Mouse (Mus musculus): ENCODE results near the gene Golgb1. TPM values are rescaled to one million over a fixed set of nuclear protein-coding genes. Genes with fewer than 3 reads are reported as not detected.

The Golgb1 gene
- polyA plus RNA-seq, 1 experiment from 2014 or later = 100 TPM

DNA sequence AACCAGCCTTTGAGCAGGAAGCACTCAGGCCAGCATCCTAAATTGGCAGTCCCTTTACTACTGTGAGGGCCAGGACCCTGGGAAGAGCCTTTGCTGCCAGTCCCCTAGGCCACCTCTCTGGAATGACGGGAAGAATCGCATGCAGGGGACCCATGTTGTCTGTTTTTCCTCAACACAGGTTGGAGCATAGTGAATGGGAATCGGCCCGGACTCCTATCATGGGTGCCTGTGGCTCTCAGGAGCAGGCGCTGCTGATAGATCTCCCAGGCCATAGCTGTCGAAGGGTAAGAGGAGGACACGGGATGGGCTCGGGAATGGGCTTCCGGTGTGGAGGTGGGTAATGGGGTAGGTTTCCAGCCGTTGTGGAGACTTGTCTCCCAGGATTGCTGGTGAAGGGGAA, 56.4 kb downstream of the Golgb1 start:
- no peak overlapping the region for H3K9ac ChIP-seq (ENCODE audit: low read length)
- H3K4me2 ChIP-seq (replicated peaks; ENCODE audit: low read depth) = no peak overlapping the region
- no peak for DNase-seq (ENCODE audit: low spot score)
- peaks cover 46% of the 10 kb centered on the region for H3K36me3 ChIP-seq (ENCODE audit: control insufficient read depth, insufficient read depth, low read length)
- H3K4me3 ChIP-seq (ENCODE audit: low read depth, low read length) = no peak overlapping the region
- H3K4me1 ChIP-seq (replicated peaks; ENCODE audit: control insufficient read depth, insufficient read depth) = no peaks in the 10 kb centered on the region
- no peaks in the 10 kb centered on the region for H3K9me3 ChIP-seq (ENCODE audit: control insufficient read depth, low read length)
- no peaks in the 10 kb centered on the region for H3K27me3 ChIP-seq (ENCODE audit: control insufficient read depth, insufficient read depth, low read length)
- no peak overlapping the region for H3K27ac ChIP-seq (replicated peaks)
- 89% methylated on average over 10 of the region's 10 CpGs for WGBS
- TF ChIP-seq EP300 (optimal IDR thresholded peaks at IDR 0.05) = no peak
- no peak for TF ChIP-seq CTCF (IDR thresholded peaks at IDR 0.05; ENCODE audit: low read depth)
- no peak for ATAC-seq (ENCODE audit: low FRiP score, low TSS enrichment)

DNA sequence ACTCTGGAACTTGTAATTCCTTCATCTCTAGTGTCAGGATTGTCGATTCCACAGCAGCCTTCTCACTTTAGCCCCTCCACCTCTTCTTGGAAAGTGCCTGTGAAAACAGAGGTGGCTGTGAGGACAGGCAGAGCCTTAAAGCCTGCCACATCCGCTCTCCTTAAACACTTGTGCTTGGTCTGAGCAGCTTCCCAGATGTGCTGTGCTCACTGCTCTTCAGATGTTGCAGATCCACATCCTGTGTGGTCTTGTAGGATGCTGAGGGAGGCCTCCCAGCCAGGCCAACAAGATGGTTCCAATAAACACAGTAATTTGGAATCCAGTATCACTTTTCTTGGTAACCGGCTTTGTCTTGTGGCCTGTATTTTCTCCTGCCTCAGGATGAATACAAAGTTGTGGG, 57.0 kb downstream of the Golgb1 start:
- H3K36me3 ChIP-seq (ENCODE audit: control insufficient read depth, insufficient read depth, low read length) = peaks cover 41% of the 10 kb centered on the region
- ATAC-seq (ENCODE audit: low FRiP score, low TSS enrichment) (no peak), DNase-seq (ENCODE audit: low spot score) (no peak)

DNA sequence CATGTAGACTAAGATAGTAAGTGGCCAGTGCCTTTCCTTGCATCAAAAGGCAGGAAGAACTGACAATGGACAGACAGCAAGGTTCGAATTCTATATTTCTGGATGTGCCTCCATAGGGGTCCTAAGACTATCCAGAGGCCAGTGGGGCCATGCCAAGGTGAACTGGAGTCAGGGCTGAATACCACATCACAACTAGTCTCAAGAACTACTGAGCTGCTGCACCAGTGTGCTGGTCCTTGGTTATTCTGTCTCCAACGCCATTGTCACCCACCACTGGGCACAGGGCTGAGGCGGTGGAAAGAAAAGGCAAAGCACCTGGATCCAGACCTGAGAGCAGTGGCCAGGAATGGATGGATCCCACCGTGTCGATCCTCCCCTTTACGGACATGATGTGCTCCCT, 57.6 kb downstream of the Golgb1 start:
- Histone ChIP-seq H3K4me3 (ENCODE audit: low read depth, low read length) (no peak overlapping the region), H3K4me1 (replicated peaks; ENCODE audit: control insufficient read depth, insufficient read depth) (no peaks in the 10 kb centered on the region), H3K27me3 (ENCODE audit: control insufficient read depth, insufficient read depth, low read length) (no peaks in the 10 kb centered on the region), H3K9me3 (ENCODE audit: control insufficient read depth, low read length) (no peaks in the 10 kb centered on the region), H3K27ac (replicated peaks) (no peak overlapping the region), H3K4me2 (replicated peaks; ENCODE audit: low read depth) (no peak overlapping the region), H3K36me3 (ENCODE audit: control insufficient read depth, insufficient read depth, low read length) (peaks cover 36% of the 10 kb centered on the region), H3K9ac (ENCODE audit: low read length) (no peak overlapping the region)
- TF ChIP-seq CTCF (IDR thresholded peaks at IDR 0.05; ENCODE audit: low read depth) = no peak
- no peak for TF ChIP-seq EP300 (optimal IDR thresholded peaks at IDR 0.05)
- DNase-seq (ENCODE audit: low spot score) (no peak), ATAC-seq (ENCODE audit: low FRiP score, low TSS enrichment) (no peak)
- 97% methylated on average over 6 of the region's 6 CpGs for WGBS

More for the DNA sequence above, 57.0 kb downstream of the Golgb1 start:
- 84% methylated on average over 3 of the region's 3 CpGs for WGBS
- Histone ChIP-seq H3K4me2 (replicated peaks; ENCODE audit: low read depth) (no peak overlapping the region), H3K4me1 (replicated peaks; ENCODE audit: control insufficient read depth, insufficient read depth) (no peaks in the 10 kb centered on the region), H3K27me3 (ENCODE audit: control insufficient read depth, insufficient read depth, low read length) (no peaks in the 10 kb centered on the region), H3K9me3 (ENCODE audit: control insufficient read depth, low read length) (no peaks in the 10 kb centered on the region), H3K27ac (replicated peaks) (no peak overlapping the region), H3K9ac (ENCODE audit: low read length) (no peak overlapping the region), H3K4me3 (ENCODE audit: low read depth, low read length) (no peak overlapping the region)
- TF ChIP-seq CTCF (IDR thresholded peaks at IDR 0.05; ENCODE audit: low read depth) (no peak), EP300 (optimal IDR thresholded peaks at IDR 0.05) (no peak)

DNA sequence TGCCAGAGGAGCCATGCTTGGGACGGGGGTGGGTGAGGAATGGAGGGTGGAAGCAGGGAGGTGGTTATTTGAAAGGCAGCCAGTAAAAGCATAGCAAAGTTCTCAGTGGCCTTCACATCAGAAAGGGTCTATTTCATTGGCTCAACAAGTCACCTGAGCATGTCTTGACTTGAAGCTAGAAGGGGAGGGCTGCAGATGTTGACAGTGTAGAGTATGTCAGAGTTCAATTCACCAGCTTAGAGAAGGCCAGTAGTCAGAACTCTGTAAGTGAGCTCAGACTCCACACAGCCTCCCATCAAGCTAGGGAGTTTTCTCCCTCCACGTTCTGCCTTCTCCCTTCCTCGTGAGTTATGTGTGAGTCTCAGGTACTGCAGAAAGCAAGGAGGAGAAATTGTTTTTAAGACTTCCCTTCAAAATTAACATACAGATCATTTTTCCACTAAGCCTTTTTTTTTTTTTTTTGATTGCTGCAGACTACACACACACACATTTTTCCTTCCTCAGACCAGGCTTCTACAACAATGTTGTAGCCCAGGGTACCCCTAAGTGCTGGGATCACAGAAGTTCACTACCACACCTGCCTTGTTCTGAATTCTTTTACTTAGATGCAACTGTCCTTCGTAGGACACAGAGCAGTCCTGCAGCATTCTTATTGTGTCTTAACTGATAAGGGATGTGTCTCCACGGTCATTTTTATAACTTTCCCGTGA, 59.3 kb downstream of the Golgb1 start:
- Histone ChIP-seq H3K27me3 (ENCODE audit: control insufficient read depth, insufficient read depth, low read length) (no peaks in the 10 kb centered on the region), H3K4me1 (replicated peaks; ENCODE audit: control insufficient read depth, insufficient read depth) (no peaks in the 10 kb centered on the region), H3K27ac (replicated peaks) (no peak overlapping the region), H3K4me2 (replicated peaks; ENCODE audit: low read depth) (no peak overlapping the region), H3K9me3 (ENCODE audit: control insufficient read depth, low read length) (no peaks in the 10 kb centered on the region), H3K4me3 (ENCODE audit: low read depth, low read length) (no peak overlapping the region), H3K36me3 (ENCODE audit: control insufficient read depth, insufficient read depth, low read length) (peaks cover 25% of the 10 kb centered on the region), H3K9ac (ENCODE audit: low read length) (no peak overlapping the region)
- DNase-seq (ENCODE audit: low spot score) (no peak), ATAC-seq (ENCODE audit: low FRiP score, low TSS enrichment) (peak; percentile 89)
- WGBS = 46% methylated on average over 6 of the region's 6 CpGs
- no peak for TF ChIP-seq EP300 (optimal IDR thresholded peaks at IDR 0.05)
- no peak for TF ChIP-seq CTCF (IDR thresholded peaks at IDR 0.05; ENCODE audit: low read depth)

DNA sequence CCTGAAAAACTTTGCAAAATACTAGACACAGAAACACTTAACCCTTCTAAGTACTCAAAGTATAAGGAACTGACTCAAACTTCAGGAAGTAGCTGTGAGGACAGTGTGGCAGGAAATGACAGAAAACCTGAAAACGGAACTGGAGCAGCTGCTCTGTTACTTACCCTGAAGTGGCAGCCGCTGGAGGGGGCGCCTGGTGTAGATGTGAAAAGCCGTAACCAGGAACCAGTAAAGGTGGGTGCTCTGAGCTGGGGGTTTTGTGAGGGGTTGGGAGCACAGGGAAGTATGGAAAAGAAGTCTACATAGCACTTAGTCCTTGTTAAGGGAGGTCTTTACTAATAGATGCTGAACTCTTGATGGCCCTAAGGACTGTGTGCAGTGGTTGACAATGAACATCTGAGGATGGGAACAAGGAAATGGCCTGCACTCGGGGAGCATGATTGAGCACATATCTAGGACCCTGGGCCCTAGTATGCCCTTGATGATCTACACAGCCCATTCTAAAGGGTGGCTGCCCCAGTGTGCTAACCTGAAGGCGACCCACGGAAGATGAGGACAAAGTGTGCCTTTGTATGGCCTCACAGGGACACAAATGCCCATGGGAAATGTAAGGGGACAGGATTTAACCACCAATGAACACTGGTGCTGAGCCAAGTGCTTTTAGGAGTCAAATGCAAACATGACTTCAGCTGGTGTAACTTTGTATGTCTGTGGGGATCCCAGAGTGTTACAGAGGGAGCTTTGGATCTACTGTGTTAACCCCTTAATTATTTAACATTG, 60.1 kb downstream of the Golgb1 start, which contains the start of gene Hcls1:
Gene Hcls1, plus strand, starts transcription at position 143 of the 780 bp plus-strand sequence.
- no peak within 1 kb of the TSS for H3K4me3 ChIP-seq (ENCODE audit: low read depth, low read length)

More for the DNA sequence above, 60.1 kb downstream of the Golgb1 start, which contains the start of gene Hcls1:
- Histone ChIP-seq H3K4me2 (replicated peaks; ENCODE audit: low read depth) (no peak within 1 kb of the TSS; the same call in 1 of the 2 replicates), H3K9ac (ENCODE audit: low read length) (no peak within 1 kb of the TSS), H3K4me1 (replicated peaks; ENCODE audit: control insufficient read depth, insufficient read depth) (no peaks in the 10 kb centered on the region), H3K27ac (replicated peaks) (peak within 1 kb of the TSS; percentile 65; the same call in 1 of the 2 replicates), H3K36me3 (ENCODE audit: control insufficient read depth, insufficient read depth, low read length) (peaks cover 18% of the 10 kb centered on the region; the same call in 1 of the 2 replicates), H3K27me3 (ENCODE audit: control insufficient read depth, insufficient read depth, low read length) (no peaks in the 10 kb centered on the region), H3K9me3 (ENCODE audit: control insufficient read depth, low read length) (no peaks in the 10 kb centered on the region)
- TF ChIP-seq CTCF (IDR thresholded peaks at IDR 0.05; ENCODE audit: low read depth) (no peak), EP300 (optimal IDR thresholded peaks at IDR 0.05) (no peak)
- 65% methylated on average over 7 of the region's 7 CpGs for WGBS
- no peak for DNase-seq (ENCODE audit: low spot score)
- no peak; the same call in 1 of the 2 replicates for ATAC-seq (ENCODE audit: low FRiP score, low TSS enrichment)
